Mouse (Mus musculus): ENCODE results near the gene Gm5142. TPM values are rescaled to one million over a fixed set of nuclear protein-coding genes. Genes with fewer than 3 reads are reported as not detected.

The Gm5142 gene
- polyA plus RNA-seq, 1 experiment, result not detected

DNA sequence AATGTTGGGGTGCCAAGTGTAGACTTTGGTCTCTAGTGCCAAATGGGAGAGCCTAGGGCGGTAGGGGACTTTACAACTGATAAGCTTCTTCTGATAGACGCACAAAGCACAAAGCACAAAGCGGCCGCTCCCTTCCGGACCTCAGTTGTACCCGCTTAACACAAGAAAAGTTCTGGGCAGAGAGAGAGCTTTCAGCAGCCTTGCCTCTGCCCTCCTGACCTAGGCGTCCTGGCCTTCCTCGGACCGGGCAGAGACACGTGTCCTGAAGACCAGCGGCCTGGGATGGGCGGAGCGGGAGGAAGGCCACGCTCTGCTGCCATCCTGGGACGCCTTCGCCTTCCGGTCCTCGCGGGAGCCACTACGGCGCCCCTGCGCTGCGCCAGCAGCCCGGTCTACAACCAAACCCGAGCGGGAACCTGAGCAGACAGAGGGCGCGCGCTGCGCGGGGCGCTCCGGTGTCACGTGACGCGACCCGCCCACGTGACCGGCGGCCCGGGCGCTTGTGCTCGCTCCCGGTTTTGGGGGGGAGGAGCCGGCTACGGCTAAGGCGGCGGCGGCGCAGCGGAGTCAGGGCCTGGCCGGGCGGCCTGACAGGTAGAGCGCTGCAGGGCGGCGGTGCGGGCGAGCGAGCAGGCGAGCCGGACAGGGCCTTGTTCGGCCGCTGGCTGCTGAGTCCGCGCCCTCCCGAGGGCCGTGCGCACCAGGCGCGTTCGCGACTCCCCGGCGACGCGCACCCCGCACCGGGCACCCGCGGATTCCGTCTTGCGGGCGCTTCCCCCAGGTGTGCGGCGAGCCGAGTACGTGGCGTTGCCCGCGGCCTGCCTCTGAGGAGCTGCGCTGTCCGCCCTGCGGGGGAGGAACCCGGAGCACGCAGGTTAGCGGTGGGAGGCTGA lies 22.4 kb upstream of the Gm5142 start, which contains the start of gene Rcbtb1:
Gene Rcbtb1, plus strand, starts transcription at position 499 of the 893 bp plus-strand sequence.
- peak within 1 kb of the TSS; percentile 36 for H3K4me3 ChIP-seq
- peaks cover 31% of the 10 kb centered on the region for H3K79me2 ChIP-seq (ENCODE audit: control insufficient read depth, insufficient read depth)
- H3K36me3 ChIP-seq (ENCODE audit: control insufficient read depth, insufficient read depth), result no peaks in the 10 kb centered on the region
- peak within 1 kb of the TSS; percentile 78 for H3K4me2 ChIP-seq (ENCODE audit: low read depth)
- peak within 1 kb of the TSS; percentile 90 for H3ac ChIP-seq (ENCODE audit: control insufficient read depth, insufficient read length)
- no peaks in the 10 kb centered on the region for H3K27me3 ChIP-seq (ENCODE audit: control insufficient read depth, insufficient read depth, insufficient read length)
- no peak for TF ChIP-seq MYOG (IDR thresholded peaks at IDR 0.05; ENCODE audit: control insufficient read depth in 1 of 3, insufficient read depth in 1 of 3, insufficient read length in 2 of 3, low read depth in 2 of 3)
- TF ChIP-seq MYOD1 (IDR thresholded peaks at IDR 0.05; ENCODE audit: control insufficient read depth in 1 of 3, insufficient read length in 2 of 3, low read depth in 2 of 3), result no peak
- TF ChIP-seq USF1 (IDR thresholded peaks at IDR 0.05; ENCODE audit: low read depth), result peak; percentile 97
- peak; percentile 64 for TF ChIP-seq POLR2A (IDR thresholded peaks at IDR 0.05; ENCODE audit: insufficient read length, low read depth)
- TF ChIP-seq REST (IDR thresholded peaks at IDR 0.05; ENCODE audit: insufficient read depth, insufficient read length), result no peak
- TF ChIP-seq SRF (IDR thresholded peaks at IDR 0.05; ENCODE audit: control insufficient read depth, insufficient read length, low read depth), result peak; percentile 45
- no peak for TF ChIP-seq MAX (IDR thresholded peaks at IDR 0.05; ENCODE audit: low read depth)
- no peak for TF ChIP-seq CEBPB (IDR thresholded peaks at IDR 0.05; ENCODE audit: insufficient read depth, poor library complexity, severe bottlenecking)
- TF ChIP-seq TCF12 (IDR thresholded peaks at IDR 0.05; ENCODE audit: insufficient read depth, poor library complexity, severe bottlenecking), result no peak
- no peak for TF ChIP-seq TCF3 (IDR thresholded peaks at IDR 0.05; ENCODE audit: insufficient read length, low read depth)
- TF ChIP-seq POLR2AphosphoS2 (IDR thresholded peaks at IDR 0.05; ENCODE audit: insufficient read length, low read depth), result peak; percentile 65
- peak; percentile 77 for TF ChIP-seq E2F4 (IDR thresholded peaks at IDR 0.05; ENCODE audit: insufficient read depth)

DNA sequence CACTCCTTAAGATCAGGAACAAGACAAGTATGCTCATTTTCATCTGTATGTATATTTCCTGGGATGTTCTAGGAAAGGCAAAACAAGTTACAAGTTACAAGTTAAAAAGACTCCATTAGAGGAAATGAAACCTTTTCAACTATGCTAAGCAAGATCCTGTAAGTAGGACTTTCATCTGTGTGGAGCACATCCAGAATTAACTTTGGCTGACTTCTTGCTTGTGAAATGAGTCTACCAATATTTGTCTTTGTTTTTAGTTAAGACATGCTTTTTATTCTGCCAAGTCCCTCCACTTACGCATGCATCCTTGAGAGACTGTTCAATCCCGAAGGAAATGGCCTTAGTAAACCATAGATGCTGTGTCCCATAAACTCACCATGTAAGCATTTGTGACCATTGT lies 7.6 kb upstream of the Gm5142 start:
- H3K4me2 ChIP-seq (ENCODE audit: low read depth), result no peak overlapping the region
- no peaks in the 10 kb centered on the region for H3K27me3 ChIP-seq (ENCODE audit: control insufficient read depth, insufficient read depth, insufficient read length)
- H3ac ChIP-seq (ENCODE audit: control insufficient read depth, insufficient read length), result no peak overlapping the region
- no peaks in the 10 kb centered on the region for H3K79me2 ChIP-seq (ENCODE audit: control insufficient read depth, insufficient read depth)
- no peak overlapping the region for H3K4me3 ChIP-seq
- no peak for TF ChIP-seq MYOD1 (IDR thresholded peaks at IDR 0.05; ENCODE audit: control insufficient read depth in 1 of 3, insufficient read length in 2 of 3, low read depth in 2 of 3)
- no peaks in the 10 kb centered on the region for H3K36me3 ChIP-seq (ENCODE audit: control insufficient read depth, insufficient read depth)

DNA sequence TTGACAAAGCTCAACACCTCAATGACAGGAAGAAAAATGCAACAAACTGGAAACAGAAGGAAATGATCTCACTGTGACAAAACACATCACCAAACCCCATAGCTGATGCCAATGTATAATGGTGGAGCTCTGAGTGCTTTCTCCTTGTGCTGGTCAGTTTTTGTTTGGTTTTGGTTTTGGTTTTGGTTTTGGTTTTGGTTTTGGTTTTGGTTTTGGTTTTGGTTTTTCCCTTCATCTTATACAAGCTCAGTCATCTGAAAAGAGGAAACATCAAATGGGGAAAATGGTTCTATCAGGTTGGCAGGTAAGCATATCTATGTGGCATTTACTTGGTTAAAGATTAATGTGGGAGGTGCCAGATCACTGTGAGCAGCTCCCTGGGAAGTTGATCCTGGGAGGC lies 7.0 kb upstream of the Gm5142 start:
- no peak for TF ChIP-seq REST (IDR thresholded peaks at IDR 0.05; ENCODE audit: insufficient read depth, insufficient read length)
- TF ChIP-seq POLR2AphosphoS2 (IDR thresholded peaks at IDR 0.05; ENCODE audit: insufficient read length, low read depth), result no peak
- TF ChIP-seq USF1 (IDR thresholded peaks at IDR 0.05; ENCODE audit: low read depth), result no peak
- no peak for TF ChIP-seq CEBPB (IDR thresholded peaks at IDR 0.05; ENCODE audit: insufficient read depth, poor library complexity, severe bottlenecking)
- TF ChIP-seq MYOD1 (IDR thresholded peaks at IDR 0.05; ENCODE audit: control insufficient read depth in 1 of 3, insufficient read length in 2 of 3, low read depth in 2 of 3), result no peak
- TF ChIP-seq TCF3 (IDR thresholded peaks at IDR 0.05; ENCODE audit: insufficient read length, low read depth), result no peak
- TF ChIP-seq POLR2A (IDR thresholded peaks at IDR 0.05; ENCODE audit: insufficient read length, low read depth), result no peak
- no peak for TF ChIP-seq MAX (IDR thresholded peaks at IDR 0.05; ENCODE audit: low read depth)
- no peak for TF ChIP-seq SRF (IDR thresholded peaks at IDR 0.05; ENCODE audit: control insufficient read depth, insufficient read length, low read depth)
- TF ChIP-seq MYOG (IDR thresholded peaks at IDR 0.05; ENCODE audit: control insufficient read depth in 1 of 3, insufficient read depth in 1 of 3, insufficient read length in 2 of 3, low read depth in 2 of 3), result no peak
- Histone ChIP-seq H3ac (ENCODE audit: control insufficient read depth, insufficient read length) (no peak overlapping the region), H3K79me2 (ENCODE audit: control insufficient read depth, insufficient read depth) (no peaks in the 10 kb centered on the region), H3K4me3 (no peak overlapping the region), H3K4me2 (ENCODE audit: low read depth) (no peak overlapping the region), H3K36me3 (ENCODE audit: control insufficient read depth, insufficient read depth) (no peaks in the 10 kb centered on the region), H3K27me3 (ENCODE audit: control insufficient read depth, insufficient read depth, insufficient read length) (no peaks in the 10 kb centered on the region)

DNA sequence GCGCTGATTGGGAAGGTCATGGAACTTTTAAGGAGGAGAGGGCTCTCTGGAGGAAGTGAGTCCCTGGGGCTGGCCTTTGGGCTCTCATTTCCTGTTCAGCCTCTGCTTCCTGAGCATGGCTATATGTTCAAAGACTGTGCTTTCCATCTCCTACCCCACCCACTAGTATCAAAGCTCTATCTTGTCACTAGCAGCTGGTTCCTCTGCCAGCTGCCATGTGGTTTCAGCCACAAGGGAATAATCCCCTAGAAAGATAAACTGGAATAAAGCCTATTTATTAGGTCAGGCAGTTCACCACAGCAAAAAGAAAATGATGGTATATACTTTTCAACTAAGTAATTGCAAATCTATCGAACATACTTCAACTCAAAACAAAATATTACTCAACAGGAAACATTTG lies 4.2 kb upstream of the Gm5142 start:
- H3ac ChIP-seq (ENCODE audit: control insufficient read depth, insufficient read length), result no peak overlapping the region
- H3K79me2 ChIP-seq (ENCODE audit: control insufficient read depth, insufficient read depth), result no peaks in the 10 kb centered on the region
- peaks cover 11% of the 10 kb centered on the region for H3K27me3 ChIP-seq (ENCODE audit: control insufficient read depth, insufficient read depth, insufficient read length)
- TF ChIP-seq E2F4 (IDR thresholded peaks at IDR 0.05; ENCODE audit: insufficient read depth), result no peak
- TF ChIP-seq MYOD1 (IDR thresholded peaks at IDR 0.05; ENCODE audit: control insufficient read depth in 1 of 3, insufficient read length in 2 of 3, low read depth in 2 of 3), result peak in 2 of 3 experiments; percentile 47 to 57
- peak; percentile 34 for TF ChIP-seq TCF12 (IDR thresholded peaks at IDR 0.05; ENCODE audit: insufficient read depth, poor library complexity, severe bottlenecking)
- TF ChIP-seq MYOG (IDR thresholded peaks at IDR 0.05; ENCODE audit: control insufficient read depth in 1 of 3, insufficient read depth in 1 of 3, insufficient read length in 2 of 3, low read depth in 2 of 3), result peak in 1 of 3 experiments; percentile 33
- TF ChIP-seq REST (IDR thresholded peaks at IDR 0.05; ENCODE audit: insufficient read depth, insufficient read length), result no peak
- H3K36me3 ChIP-seq (ENCODE audit: control insufficient read depth, insufficient read depth), result no peaks in the 10 kb centered on the region
- no peak overlapping the region for H3K4me3 ChIP-seq
- no peak overlapping the region for H3K4me2 ChIP-seq (ENCODE audit: low read depth)

All from myocyte (in vitro differentiated cells).